Mouse (Mus musculus) heart, embryonic 16.5 days (tissue): ENCODE results near the gene Gm3448. TPM values are rescaled to one million over a fixed set of nuclear protein-coding genes. Genes with fewer than 3 reads are reported as not detected.
"Not testable (repeated sequence)": the region's sequence is repeated elsewhere in the genome, so short reads cannot be mapped to it uniquely, and the experiment has no call there.

ENCODE experiments used
- ATAC-seq: fragments of 200-750 bp; cut with Nextera tagmentation; replicated peaks from 2 replicates; pipeline ENCODE4 v1.8.0; 2017; ENCODE audit warnings: moderate number of reproducible peaks; ENCODE audit not compliant: insufficient read depth, low FRiP score; ENCODE audit errors: extremely low read depth
- H3K27ac ChIP-seq: fragments of 300-500 bp; sonication (generic); 2 replicates; pipeline ENCODE4 v1.5.1; 2014; ENCODE audit warnings: mild to moderate bottlenecking, low read length, control low read depth, moderate library complexity
- H3K27me3 ChIP-seq: fragments of 300-500 bp; sonication (generic); 2 replicates; pipeline ENCODE4 v1.6.1; 2014; ENCODE audit warnings: low read length, mixed read lengths; ENCODE audit not compliant: control insufficient read depth, insufficient read depth
- H3K36me3 ChIP-seq: fragments of 300-500 bp; sonication (generic); 2 replicates; pipeline ENCODE4 v1.6.1; 2014; ENCODE audit not compliant: control insufficient read depth, insufficient read depth
- H3K4me1 ChIP-seq: fragments of 300-500 bp; sonication (generic); 2 replicates; pipeline ENCODE4 v1.6.1; 2014; ENCODE audit warnings: low read length, mixed read lengths; ENCODE audit not compliant: control insufficient read depth, insufficient read depth
- H3K4me2 ChIP-seq: fragments of 300-500 bp; sonication (generic); 2 replicates; pipeline ENCODE4 v1.6.1; 2014; ENCODE audit warnings: low read depth, mild to moderate bottlenecking, control low read depth, low read length
- H3K4me3 ChIP-seq: fragments of 300-500 bp; sonication (generic); 2 replicates; pipeline ENCODE4 v1.5.1; 2014; ENCODE audit warnings: mild to moderate bottlenecking, control low read depth, low read length
- H3K9ac ChIP-seq: fragments of 300-500 bp; sonication (generic); 2 replicates; pipeline ENCODE4 v1.6.1; 2014; ENCODE audit warnings: low read length, control low read depth
- H3K9me3 ChIP-seq: fragments of 300-500 bp; sonication (generic); replicated peaks from 2 replicates; pipeline ENCODE4 v1.6.1; 2016; ENCODE audit warnings: low read length; ENCODE audit not compliant: control insufficient read depth
- WGBS: fragments of 180-500 bp; shearing (Covaris S2); extraction: QIAGEN DNeasy Blood & Tissue Kit; methylation state at CpG from one replicate; pipeline ENCODE4 v1.1.7; 2014; 5-methylcytosine and 5-hydroxymethylcytosine counted together
- polyA plus RNA-seq: library from polyadenylated mRNA; unstranded; fragments of >200 nt; fragmentation: Nextera tagmentation; extraction: Ambion mirVana; gene quantifications from 2 replicates; pipeline ENCODE4 v1.2.1, GENCODE M21; 2015

Gm3448 gene
- polyA plus RNA-seq, 1 experiment from 2014 or later, result 2.0 TPM

DNA sequence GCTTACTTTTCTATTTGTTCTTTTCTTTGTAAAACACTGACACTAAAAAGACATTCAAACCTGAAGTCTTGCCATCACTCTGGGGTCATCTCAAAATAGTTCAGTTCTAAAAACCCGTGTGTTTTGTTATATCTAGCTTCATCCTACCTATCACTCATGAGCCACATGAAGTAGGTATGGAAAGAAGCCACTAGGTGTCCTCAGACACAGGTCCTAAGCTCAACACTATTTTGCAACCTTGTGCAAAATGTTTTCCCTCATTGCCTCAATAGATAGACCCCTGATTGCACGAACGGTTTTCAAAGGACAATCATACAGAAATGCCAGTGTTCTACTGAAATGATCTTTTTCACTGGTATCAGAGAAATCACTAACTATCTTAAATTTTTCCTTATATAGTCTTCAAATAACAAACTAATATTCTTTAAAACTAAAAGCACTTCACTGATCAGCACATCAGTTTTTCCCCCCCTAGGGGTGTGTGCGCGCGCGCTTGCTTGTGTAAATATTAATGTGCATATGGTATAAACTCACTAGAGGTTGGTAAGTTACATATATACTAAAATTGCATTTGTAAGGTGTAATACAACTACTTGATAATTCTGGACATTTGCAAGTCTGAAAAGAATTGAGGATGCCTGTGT lies 63.5 kb downstream of the Gm3448 start:
- under 1% methylated on average over 4 of the region's 7 CpGs for WGBS
- not testable (repeated sequence) for H3K4me1 ChIP-seq, H3K4me2 ChIP-seq, H3K27ac ChIP-seq, H3K9me3 ChIP-seq, ATAC-seq, H3K36me3 ChIP-seq, H3K4me3 ChIP-seq, H3K27me3 ChIP-seq, H3K9ac ChIP-seq

DNA sequence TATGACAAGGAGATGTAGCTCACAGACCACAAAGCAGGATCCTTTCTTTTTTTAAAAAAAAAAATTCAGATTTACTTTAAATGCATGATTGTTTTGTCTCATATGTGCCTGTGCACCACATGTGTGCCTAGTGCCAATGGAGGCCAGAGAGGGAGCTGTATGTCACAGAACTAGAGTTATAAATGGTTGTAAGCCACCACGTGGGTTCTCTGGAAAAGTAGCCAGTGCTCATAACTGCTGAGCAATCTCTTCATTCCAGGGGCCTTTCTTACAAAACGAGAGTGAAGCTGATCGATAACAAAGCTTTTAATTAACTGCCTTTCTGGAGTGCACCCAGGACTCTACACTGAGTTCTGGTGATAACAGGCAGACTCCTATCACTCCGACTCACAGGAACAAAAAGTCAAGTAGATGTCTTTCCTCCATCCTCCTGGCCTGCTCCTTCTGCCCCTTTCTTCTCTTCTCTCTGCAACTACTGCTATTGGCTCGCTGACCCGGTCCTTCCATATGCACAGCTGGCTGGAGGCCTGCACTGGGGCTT lies 72.9 kb downstream of the Gm3448 start:
- no CpG with 5 or more reads among the region's 6 CpGs for WGBS
- ATAC-seq, H3K27ac ChIP-seq: not testable (repeated sequence)

GRCm38 (mm10) chr17:14961557-14962154 lies 79.7 kb downstream of the Gm3448 start:
- not testable (repeated sequence) for H3K27ac ChIP-seq, H3K27me3 ChIP-seq, H3K4me1 ChIP-seq, H3K4me2 ChIP-seq, H3K4me3 ChIP-seq, H3K36me3 ChIP-seq, H3K9ac ChIP-seq, H3K9me3 ChIP-seq
- peak; percentile 81 for ATAC-seq
- no CpG with 5 or more reads among the region's 44 CpGs for WGBS

More for the DNA sequence above, 72.9 kb downstream of the Gm3448 start:
- not testable (repeated sequence) for H3K9me3 ChIP-seq, H3K36me3 ChIP-seq, H3K9ac ChIP-seq, H3K4me1 ChIP-seq, H3K4me2 ChIP-seq, H3K4me3 ChIP-seq, H3K27me3 ChIP-seq

- peak; percentile 82 for ATAC-seq
- H3K27ac ChIP-seq, result peak within 1 kb of the TSS; percentile 80
- WGBS, result under 1% methylated on average over 37 of the region's 100 CpGs
Measured at GRCm38 (mm10) chr17:14960951-14961556, 80.3 kb downstream of the Gm3448 start, which contains the start of gene Phf10. Phf10 (minus strand) TSS chr17:14961273.

DNA sequence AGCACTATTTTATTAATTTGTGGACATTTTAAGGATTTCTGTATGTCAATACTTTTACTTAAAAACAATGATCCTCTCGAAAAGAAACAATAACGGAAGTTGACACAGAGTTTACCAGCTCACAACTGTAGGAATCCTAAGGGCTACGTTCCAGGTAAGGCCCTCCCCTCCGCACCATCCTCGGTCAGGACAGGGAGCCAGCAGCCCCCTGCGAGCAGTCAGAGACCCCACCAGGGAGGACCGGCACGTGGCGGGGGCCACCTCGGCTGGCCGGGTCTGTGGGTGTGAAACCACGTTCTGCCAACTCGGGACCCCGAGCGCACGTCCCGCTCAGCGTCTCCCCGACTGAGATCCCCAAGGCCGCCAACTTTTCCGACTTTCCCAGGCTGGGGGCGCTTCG lies 80.8 kb downstream of the Gm3448 start:
- no peaks in the 10 kb centered on the region for H3K27me3 ChIP-seq
- peaks cover 8% of the 10 kb centered on the region for H3K4me1 ChIP-seq
- ATAC-seq, result peak; percentile 23
- H3K4me3 ChIP-seq, result peak overlapping the region; percentile 84
- H3K27ac ChIP-seq, result peak overlapping the region; percentile 80; the same call in 1 of the 2 replicates
- peak overlapping the region; percentile 86 for H3K9ac ChIP-seq
- 0% methylated on average over 19 of the region's 23 CpGs for WGBS
- H3K36me3 ChIP-seq, result peaks cover 4% of the 10 kb centered on the region; the same call in 1 of the 2 replicates
- H3K4me2 ChIP-seq, result peak overlapping the region; percentile 96
- H3K9me3 ChIP-seq, result no peaks in the 10 kb centered on the region

More at GRCm38 (mm10) chr17:14960951-14961556, 80.3 kb downstream of the Gm3448 start, which contains the start of gene Phf10:
- H3K9ac ChIP-seq, result peak within 1 kb of the TSS; percentile 86
- not testable (repeated sequence) for H3K27me3 ChIP-seq, H3K4me1 ChIP-seq, H3K36me3 ChIP-seq, H3K9me3 ChIP-seq
- peak within 1 kb of the TSS; percentile 96 for H3K4me2 ChIP-seq
- peak within 1 kb of the TSS; percentile 84 for H3K4me3 ChIP-seq

DNA sequence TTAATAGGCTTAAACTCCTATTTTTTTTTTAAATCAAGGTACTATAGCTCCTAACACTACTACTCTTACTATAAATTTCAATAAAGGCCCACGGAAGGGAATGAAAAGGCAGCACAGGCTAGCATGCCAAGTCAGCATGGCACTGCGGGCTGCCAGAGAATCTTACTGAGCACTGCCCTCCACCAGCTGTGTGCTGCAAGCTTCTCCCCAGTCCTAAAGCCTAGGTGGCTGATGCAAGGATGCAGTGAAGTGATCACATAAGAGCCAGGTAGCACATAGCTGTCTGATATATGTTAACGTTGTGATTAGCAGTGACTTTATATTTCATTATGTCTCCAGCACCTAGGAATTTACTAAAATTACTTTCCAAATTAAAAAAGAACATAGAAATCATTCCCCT lies 81.4 kb downstream of the Gm3448 start:
- Histone ChIP-seq H3K27me3 (no peaks in the 10 kb centered on the region), H3K9me3 (no peaks in the 10 kb centered on the region), H3K4me3 (peak overlapping the region; percentile 36), H3K36me3 (peaks cover 4% of the 10 kb centered on the region; the same call in 1 of the 2 replicates), H3K27ac (no peak overlapping the region), H3K4me2 (peak overlapping the region; percentile 66), H3K9ac (peak overlapping the region; percentile 66), H3K4me1 (peaks cover 8% of the 10 kb centered on the region)
- no peak for ATAC-seq
- 28% methylated on average over 3 of the region's 3 CpGs for WGBS

GRCm38 (mm10) chr17:14958686-14959327 lies 82.5 kb downstream of the Gm3448 start:
- Histone ChIP-seq H3K9me3 (no peaks in the 10 kb centered on the region), H3K4me2 (no peak overlapping the region), H3K9ac (no peak overlapping the region), H3K27me3 (no peaks in the 10 kb centered on the region), H3K36me3 (peaks cover 10% of the 10 kb centered on the region; the same call in 1 of the 2 replicates), H3K27ac (no peak overlapping the region), H3K4me3 (no peak overlapping the region), H3K4me1 (peaks cover 8% of the 10 kb centered on the region)
- no peak for ATAC-seq
- 82% methylated on average over 5 of the region's 5 CpGs for WGBS

DNA sequence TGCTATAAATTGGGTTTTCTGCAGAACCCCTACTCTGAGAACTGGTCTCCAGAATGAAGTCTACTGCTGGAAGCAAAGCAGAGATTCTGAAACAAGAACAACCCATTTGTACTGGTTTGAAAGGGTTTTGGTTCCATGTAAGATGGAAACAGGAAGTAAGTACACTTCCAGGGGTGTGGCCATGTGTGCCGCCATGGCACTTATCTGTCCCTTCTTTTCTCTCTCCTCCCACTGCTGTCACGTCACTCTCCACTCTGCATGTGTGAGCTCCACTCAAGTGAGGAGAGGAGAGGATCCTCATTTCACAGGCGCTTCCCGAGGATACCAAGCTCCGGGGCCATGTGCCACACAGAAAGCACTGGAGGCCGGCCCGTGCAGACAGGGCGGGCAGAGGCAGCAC lies 87.9 kb downstream of the Gm3448 start:
- no peak for ATAC-seq
- H3K4me1 ChIP-seq, result no peaks in the 10 kb centered on the region
- H3K9me3 ChIP-seq, result no peaks in the 10 kb centered on the region
- peaks cover 38% of the 10 kb centered on the region for H3K36me3 ChIP-seq
- no peak overlapping the region for H3K4me2 ChIP-seq
- no peak overlapping the region for H3K9ac ChIP-seq
- 79% methylated on average over 8 of the region's 8 CpGs for WGBS
- no peaks in the 10 kb centered on the region for H3K27me3 ChIP-seq
- no peak overlapping the region for H3K27ac ChIP-seq
- H3K4me3 ChIP-seq, result no peak overlapping the region
